Mouse (Mus musculus) CH12.LX (cell line): ENCODE measurements around the gene Rag2. TPM values are rescaled to one million over a fixed set of nuclear protein-coding genes. Genes with fewer than 3 reads are reported as not detected.

Experiments
- DNase-seq: peaks from one replicate; pipeline ENCODE4 v3.0.0-alpha.2; 2013; ENCODE audit errors: extremely low read depth
- H3K27ac ChIP-seq: 2 replicates; pipeline ENCODE4 v1.5.1; 2012; ENCODE audit warnings: low read depth, mild to moderate bottlenecking, control low read depth, moderate library complexity; ENCODE audit not compliant: insufficient read depth
- H3K27me3 ChIP-seq: replicated peaks from 2 replicates; pipeline ENCODE3; 2012; ENCODE audit warnings: inconsistent platforms
- H3K36me3 ChIP-seq, 2 experiments: replicated peaks in 1 of 2; 2 replicates each; pipeline versions ENCODE3 to v1.6.1; 2012; ENCODE audit warnings: inconsistent platforms in 1 of 2, low read length in 1 of 2, mild to moderate bottlenecking in 1 of 2, mixed read lengths in 1 of 2, moderate library complexity in 1 of 2; ENCODE audit not compliant: control insufficient read depth in 1 of 2, insufficient read depth in 1 of 2
- H3K4me1 ChIP-seq, 2 experiments: 2 replicates each; pipeline ENCODE4 v1.6.1; 2012; ENCODE audit warnings: inconsistent platforms in 1 of 2, moderate library complexity in 1 of 2; ENCODE audit not compliant: insufficient read depth in 2 of 2, control insufficient read depth in 1 of 2
- H3K4me2 ChIP-seq: 2 replicates; pipeline ENCODE4 v1.6.1; 2012; ENCODE audit warnings: low read depth, mild to moderate bottlenecking, control low read depth; ENCODE audit not compliant: poor library complexity, insufficient read depth, severe bottlenecking
- H3K4me3 ChIP-seq, 3 experiments: fragments of 150-350 bp in 1 of 3; sonication (generic) in 1 of 3; replicated peaks in 1 of 3; 2 replicates each; pipeline versions ENCODE3 to v1.5.1; 2011 to 2012; ENCODE audit warnings: low read depth in 2 of 3, low read length in 2 of 3, mild to moderate bottlenecking in 2 of 3, moderate library complexity in 2 of 3, control low read depth in 1 of 3, improper control_type of control experiment in 1 of 3, inconsistent platforms in 1 of 3, mixed read lengths in 1 of 3; ENCODE audit not compliant: poor library complexity in 1 of 3
- H3K79me2 ChIP-seq: replicated peaks from 2 replicates; pipeline ENCODE4 v1.6.1; 2012; ENCODE audit warnings: mild to moderate bottlenecking, moderate library complexity; ENCODE audit not compliant: control insufficient read depth, poor library complexity, insufficient read depth, severe bottlenecking; ENCODE audit errors: extremely low read depth
- H3K9ac ChIP-seq: 2 replicates; pipeline ENCODE4 v1.6.1; 2012; ENCODE audit warnings: low read depth, mild to moderate bottlenecking, control low read depth, moderate library complexity; ENCODE audit not compliant: insufficient read depth
- H3K9me3 ChIP-seq: replicated peaks from 2 replicates; pipeline ENCODE3; 2012; ENCODE audit warnings: low read length, inconsistent platforms, mixed read lengths
- CHD1 ChIP-seq: IDR thresholded peaks from 2 replicates; pipeline ENCODE4 v1.6.1; 2012; ENCODE audit warnings: low read depth, low read length, improper control_type of control experiment, inconsistent platforms
- CHD2 ChIP-seq: IDR thresholded peaks from 2 replicates; pipeline ENCODE4 v1.6.1; 2011; ENCODE audit warnings: low read length, improper control_type of control experiment
- E2F4 ChIP-seq: IDR thresholded peaks from 2 replicates; pipeline ENCODE4 v1.6.1; 2011; ENCODE audit warnings: low read depth, low read length, improper control_type of control experiment; ENCODE audit not compliant: insufficient replicate concordance
- ELF1 ChIP-seq: IDR thresholded peaks from 2 replicates; pipeline ENCODE4 v1.6.1; 2014; ENCODE audit warnings: low read depth, mild to moderate bottlenecking, inconsistent platforms, low read length, improper control_type of control experiment
- EP300 ChIP-seq: IDR thresholded peaks from 2 replicates; pipeline ENCODE4 v1.6.1; 2011; ENCODE audit warnings: low read length, improper control_type of control experiment
- ETS1 ChIP-seq: conservative IDR thresholded peaks from 2 replicates; pipeline ENCODE4 v1.6.1; 2012; ENCODE audit warnings: low read depth, mild to moderate bottlenecking, inconsistent platforms, low read length, improper control_type of control experiment, moderate library complexity
- GABPA ChIP-seq: IDR thresholded peaks from 2 replicates; pipeline ENCODE4 v1.6.1; 2012; ENCODE audit warnings: low read depth, low read length, improper control_type of control experiment, inconsistent platforms; ENCODE audit not compliant: insufficient replicate concordance
- HCFC1 ChIP-seq: IDR thresholded peaks from 2 replicates; pipeline ENCODE4 v1.6.1; 2012; ENCODE audit warnings: low read depth, mild to moderate bottlenecking, inconsistent platforms, low read length, improper control_type of control experiment
- IRF4 ChIP-seq: IDR thresholded peaks from 2 replicates; pipeline ENCODE4 v1.6.1; 2014; ENCODE audit warnings: low read depth, mild to moderate bottlenecking, inconsistent platforms, low read length, improper control_type of control experiment
- JUND ChIP-seq: conservative IDR thresholded peaks from 2 replicates; pipeline ENCODE4 v1.6.1; 2011; ENCODE audit warnings: low read depth, low read length, improper control_type of control experiment
- KAT2A ChIP-seq: IDR thresholded peaks from 2 replicates; pipeline ENCODE4 v1.6.1; 2012; ENCODE audit warnings: low read length, improper control_type of control experiment, inconsistent platforms; ENCODE audit not compliant: insufficient replicate concordance
- MXI1 ChIP-seq: IDR thresholded peaks from 2 replicates; pipeline ENCODE4 v1.6.1; 2011; ENCODE audit warnings: mild to moderate bottlenecking, low read depth, low read length, improper control_type of control experiment
- MYC ChIP-seq: IDR thresholded peaks from 2 replicates; pipeline ENCODE4 v1.6.1; 2011; ENCODE audit warnings: low read depth, mild to moderate bottlenecking, improper control_type of control experiment, low read length
- NRF1 ChIP-seq: IDR thresholded peaks from 2 replicates; pipeline ENCODE4 v1.6.1; 2014; ENCODE audit warnings: low read depth, mild to moderate bottlenecking, inconsistent platforms, low read length, improper control_type of control experiment, moderate library complexity
- PAX5 ChIP-seq: IDR thresholded peaks from 2 replicates; pipeline ENCODE4 v1.6.1; 2012; ENCODE audit warnings: low read length, inconsistent platforms, mixed read lengths
- RCOR1 ChIP-seq: conservative IDR thresholded peaks from 2 replicates; pipeline ENCODE4 v1.6.1; 2012; ENCODE audit warnings: low read depth, mild to moderate bottlenecking, inconsistent platforms, low read length, improper control_type of control experiment
- SIN3A ChIP-seq: IDR thresholded peaks from 2 replicates; pipeline ENCODE4 v1.6.1; 2012; ENCODE audit warnings: low read length, improper control_type of control experiment, inconsistent platforms
- TBP ChIP-seq: conservative IDR thresholded peaks from 2 replicates; pipeline ENCODE4 v1.6.1; 2011; ENCODE audit warnings: low read depth, low read length, improper control_type of control experiment
- TCF12 ChIP-seq: IDR thresholded peaks from 2 replicates; pipeline ENCODE4 v1.6.1; 2014; ENCODE audit warnings: low read depth, mild to moderate bottlenecking, inconsistent platforms, low read length, improper control_type of control experiment
- ZKSCAN1 ChIP-seq: IDR thresholded peaks from 2 replicates; pipeline ENCODE4 v1.6.1; 2012; ENCODE audit warnings: low read depth, inconsistent platforms, low read length, improper control_type of control experiment, borderline replicate concordance
- dilution Hi-C: fragments of 300-500 bp; cut with MboI; formaldehyde crosslinking; loops from 2 replicates; pipeline ENCODE4 v1.14.3; 2020; ENCODE audit warnings: low sequenced_read_pairs; ENCODE audit not compliant: extremely low pct_unique_long_range_greater_than_20kb, extremely low pct_ligation_motif_present
- in situ Hi-C: fragments of 300-500 bp; cut with MboI; formaldehyde crosslinking; loops from 3 replicates; pipeline ENCODE4 v1.14.3; 2019; ENCODE audit warnings: low sequenced_read_pairs, low pct_ligation_motif_present, low pct_unique_long_range_greater_than_20kb, mixed read lengths
- polyA plus RNA-seq: library from polyadenylated mRNA; unstranded; fragments of >175 nt; gene quantifications from 2 replicates; pipeline ENCODE4 v1.2.1, GENCODE M21; 2012; ENCODE audit warnings: low read depth; ENCODE audit not compliant: insufficient read length
- total RNA-seq, 2 experiments: library from RNA; depleted of rRNA; stranded (reverse); fragments of 300-350 nt in 1 of 2; fragments of >200 nt in 1 of 2; gene quantifications; 2 replicates each; pipeline ENCODE4 v1.2.3; 2012 to 2014

Rag2 gene
- total and polyA plus RNA-seq, 3 experiments = not detected

DNA sequence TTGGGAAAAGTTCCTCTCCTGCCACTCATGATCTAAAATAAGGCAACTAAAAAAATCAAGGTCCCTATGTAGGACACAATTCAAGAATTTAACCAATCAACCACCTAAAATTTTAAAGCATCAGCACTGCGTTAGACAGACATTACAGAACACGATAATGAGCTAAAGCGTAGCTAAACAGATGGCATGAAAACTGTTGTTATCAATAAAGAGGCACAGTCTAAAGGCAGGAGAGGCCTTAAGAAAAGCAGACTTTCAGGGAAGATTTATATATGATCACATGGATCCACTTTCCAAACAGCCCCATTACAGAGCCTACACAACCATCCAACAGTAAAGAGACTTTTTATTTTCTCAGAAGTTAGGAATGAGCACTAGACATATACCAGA is 41.2 kb downstream of the Rag2 start:
- Histone ChIP-seq H3K9me3 (no peaks in the 10 kb centered on the region), H3K4me2 (no peak overlapping the region), H3K79me2 (no peaks in the 10 kb centered on the region), H3K9ac (no peak overlapping the region), H3K27ac (no peak overlapping the region), H3K27me3 (peaks cover 14% of the 10 kb centered on the region), H3K36me3 (no peaks in the 10 kb centered on the region), H3K4me1 (peaks cover 0 to 3% of the 10 kb centered on the region in 2 experiments; a peak in 1 of 4 replicates), H3K4me3 (no peak overlapping the region)
- no peak for TF ChIP-seq PAX5
- TF ChIP-seq GABPA = no peak
- TF ChIP-seq ETS1 = no peak
- no peak for TF ChIP-seq HCFC1
- no peak for TF ChIP-seq TBP
- TF ChIP-seq MYC = no peak
- no peak for TF ChIP-seq RCOR1
- TF ChIP-seq EP300 = no peak
- TF ChIP-seq SIN3A = no peak
- DNase-seq = no peak
- dilution Hi-C loops = no loop called here
- in situ Hi-C loops = no loop called here

DNA sequence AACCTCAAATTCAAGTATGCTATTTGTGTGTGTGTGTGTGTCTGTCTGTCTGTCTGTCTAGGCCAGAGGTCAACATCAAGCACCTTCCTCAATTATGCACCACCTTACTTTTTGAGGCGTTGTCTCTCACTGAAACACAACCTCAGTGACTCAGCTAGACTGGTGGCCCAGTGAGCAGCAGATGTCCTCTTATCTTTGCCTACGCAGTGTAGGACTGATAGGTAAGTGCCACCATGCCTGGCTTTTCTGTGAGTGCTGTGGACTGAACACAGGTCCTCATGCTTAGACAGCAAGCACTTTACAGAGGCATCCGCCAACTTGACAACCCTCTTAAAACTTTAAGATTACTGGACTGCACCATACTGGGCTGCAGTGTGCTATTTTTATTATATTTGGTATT is 44.2 kb downstream of the Rag2 start:
- no peak overlapping the region for H3K4me2 ChIP-seq
- H3K36me3 ChIP-seq = no peaks in the 10 kb centered on the region
- dilution Hi-C loops (no loop called here), in situ Hi-C loops (no loop called here)
- no peaks in the 10 kb centered on the region for H3K9me3 ChIP-seq
- H3K27me3 ChIP-seq = peaks cover 10% of the 10 kb centered on the region
- no peak for TF ChIP-seq EP300
- TF ChIP-seq KAT2A = no peak
- TF ChIP-seq ZKSCAN1 = no peak
- TF ChIP-seq HCFC1 = no peak
- TF ChIP-seq TCF12 = no peak
- TF ChIP-seq CHD1 = no peak
- no peak for TF ChIP-seq ETS1
- TF ChIP-seq PAX5 = no peak
- no peak for TF ChIP-seq NRF1
- TF ChIP-seq IRF4 = no peak
- TF ChIP-seq ELF1 = no peak
- no peak for TF ChIP-seq MXI1
- no peak for TF ChIP-seq E2F4
- TF ChIP-seq TBP = no peak
- TF ChIP-seq GABPA = no peak
- no peak for TF ChIP-seq JUND
- TF ChIP-seq SIN3A = no peak
- no peak for TF ChIP-seq CHD2
- H3K9ac ChIP-seq = no peak overlapping the region
- DNase-seq = no peak
- no peak overlapping the region for H3K27ac ChIP-seq
- H3K4me1 ChIP-seq = peaks cover 0 to 5% of the 10 kb centered on the region in 2 experiments; a peak in 1 of 4 replicates
- H3K79me2 ChIP-seq = no peaks in the 10 kb centered on the region
- no peak overlapping the region for H3K4me3 ChIP-seq
